Mouse (Mus musculus) olfactory bulb, adult 2 months (tissue): ENCODE measurements around the gene Cdx4.

Source experiments
- CTCF ChIP-seq: fragments of 200-500 bp; IDR thresholded peaks from 2 replicates; pipeline ENCODE4 v1.5.1; 2012; ENCODE audit warnings: low read depth, mild to moderate bottlenecking, low read length, moderate library complexity; ENCODE audit not compliant: insufficient read depth
- POLR2A ChIP-seq: fragments of 200-500 bp; IDR thresholded peaks from 2 replicates; pipeline ENCODE4 v1.6.1; 2012; ENCODE audit warnings: mild to moderate bottlenecking, low read depth, low read length, moderate library complexity; ENCODE audit not compliant: insufficient read depth

DNA sequence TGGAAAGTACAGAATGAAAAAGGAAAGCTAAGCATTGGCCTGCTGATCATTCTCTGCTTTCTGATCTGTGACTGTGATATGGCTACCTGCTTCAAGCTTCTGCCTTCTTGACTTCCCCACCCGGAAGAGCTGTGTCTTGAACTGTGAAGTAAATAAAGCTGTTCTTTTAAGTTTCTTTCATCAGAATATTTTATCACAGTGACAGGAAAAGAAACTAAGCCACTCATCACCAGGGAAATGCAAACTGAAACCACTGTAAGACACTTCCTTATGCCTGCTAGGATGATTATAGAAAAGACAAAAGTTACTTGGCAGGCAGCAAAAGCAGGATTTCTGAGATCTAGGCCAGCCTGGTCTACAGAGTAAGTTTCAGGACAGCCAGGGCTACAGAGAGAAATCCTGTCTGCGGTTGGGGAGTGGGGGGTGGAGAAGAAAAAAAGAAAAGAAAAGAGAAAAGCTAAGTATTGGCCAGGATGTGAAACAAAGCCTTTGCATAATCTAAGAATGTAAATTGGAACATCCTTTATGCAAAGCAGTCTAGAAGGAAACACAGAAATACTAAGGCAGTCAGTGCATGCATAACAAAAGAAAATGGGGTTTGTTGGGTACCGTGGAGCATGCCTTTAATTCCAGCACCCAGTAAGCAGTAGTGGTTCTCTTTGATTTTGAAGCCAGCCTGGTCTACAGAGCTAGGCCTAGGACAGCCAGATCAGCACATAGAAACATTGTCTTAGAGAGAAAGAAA is 20.3 kb downstream of the Cdx4 start:
- no peak for TF ChIP-seq POLR2A
- TF ChIP-seq CTCF, result no peak
